Mouse (Mus musculus) ES-E14 (cell line): ENCODE data around the gene Rad51c.

ENCODE experiments used
- HCFC1 ChIP-seq: IDR thresholded peaks from 2 replicates; pipeline ENCODE4 v1.6.1; 2012; ENCODE audit warnings: low read length, inconsistent platforms, borderline replicate concordance; ENCODE audit not compliant: insufficient read depth
- ZNF384 ChIP-seq: IDR thresholded peaks from 2 replicates; pipeline ENCODE4 v1.6.1; 2012; ENCODE audit warnings: low read depth, low read length, inconsistent platforms

- no peak for TF ChIP-seq HCFC1
- no peak for TF ChIP-seq ZNF384
Measured at GRCm38 (mm10) chr11:87354861-87355260, 49.9 kb downstream of the Rad51c start.
